Mouse (Mus musculus) heart, postnatal 0 days (tissue): ENCODE results near the gene B3gntl1.

ENCODE experiments used
- CTCF ChIP-seq: IDR thresholded peaks from 2 replicates; pipeline ENCODE4 v1.5.1; 2016; ENCODE audit warnings: antibody characterized with exemption, control low read depth, low read depth
- EP300 ChIP-seq: IDR thresholded peaks from 2 replicates; pipeline ENCODE4 v1.6.1; 2016; ENCODE audit warnings: antibody characterized with exemption, low read depth

- TF ChIP-seq EP300, result no peak
- no peak for TF ChIP-seq CTCF
These were observed 27.6 kb downstream of the B3gntl1 start for GRCm38 (mm10) chr11:121645394-121645793.
